Mouse (Mus musculus) ES-E14 (cell line): ENCODE data around the gene Bcl11b. TPM values are rescaled to one million over a fixed set of nuclear protein-coding genes. Genes with fewer than 3 reads are reported as not detected.

ENCODE experiments used
- DNase-seq: peaks from one replicate; pipeline ENCODE4 v3.0.0-alpha.2; 2013; ENCODE audit warnings: low read depth, low spot score
- H3K27ac ChIP-seq: 2 replicates; pipeline ENCODE4 v1.5.1; 2012; ENCODE audit warnings: low read depth, mild to moderate bottlenecking, low read length, moderate library complexity, mixed read lengths; ENCODE audit not compliant: poor library complexity, insufficient read depth, severe bottlenecking
- H3K36me3 ChIP-seq: 2 replicates; pipeline ENCODE4 v1.6.1; 2012; ENCODE audit warnings: mild to moderate bottlenecking, low read length, moderate library complexity, mixed read lengths; ENCODE audit not compliant: control insufficient read depth, poor library complexity, insufficient read depth, severe bottlenecking
- H3K4me1 ChIP-seq, 2 experiments: fragments of 150-350 bp in 1 of 2; sonication (generic) in 1 of 2; 2 replicates each; pipeline ENCODE4 v1.6.1; 2012; ENCODE audit warnings: low read length in 2 of 2, mild to moderate bottlenecking in 1 of 2, mixed read lengths in 1 of 2; ENCODE audit not compliant: control insufficient read depth in 2 of 2, insufficient read depth in 2 of 2, poor library complexity in 1 of 2
- H3K4me3 ChIP-seq, 2 experiments: fragments of 150-350 bp in 1 of 2; sonication (generic) in 1 of 2; 2 replicates each; pipeline ENCODE4 v1.5.1; 2012; ENCODE audit warnings: low read length in 2 of 2, low read depth in 1 of 2, mild to moderate bottlenecking in 1 of 2, mixed read lengths in 1 of 2; ENCODE audit not compliant: insufficient read depth in 1 of 2, poor library complexity in 1 of 2, severe bottlenecking in 1 of 2
- H3K9ac ChIP-seq: 2 replicates; pipeline ENCODE4 v1.6.1; 2012; ENCODE audit warnings: low read depth, mild to moderate bottlenecking, low read length, mixed read lengths; ENCODE audit not compliant: poor library complexity, insufficient read depth, severe bottlenecking
- H3K9me3 ChIP-seq: fragments of 150-350 bp; sonication (generic); 2 replicates; pipeline ENCODE4 v1.6.1; 2012; ENCODE audit warnings: low read depth, mild to moderate bottlenecking, low read length; ENCODE audit not compliant: control insufficient read depth, insufficient read depth
- CHD2 ChIP-seq: IDR thresholded peaks from 2 replicates; pipeline ENCODE4 v1.6.1; 2014; ENCODE audit warnings: mild to moderate bottlenecking, low read depth, low read length, inconsistent platforms
- HCFC1 ChIP-seq: IDR thresholded peaks from 2 replicates; pipeline ENCODE4 v1.6.1; 2012; ENCODE audit warnings: low read length, inconsistent platforms, borderline replicate concordance; ENCODE audit not compliant: insufficient read depth
- MAFK ChIP-seq: IDR thresholded peaks from 2 replicates; pipeline ENCODE4 v1.6.1; 2014; ENCODE audit warnings: mild to moderate bottlenecking, low read depth, low read length, inconsistent platforms; ENCODE audit not compliant: insufficient read depth
- ZC3H11A ChIP-seq: IDR thresholded peaks from 2 replicates; pipeline ENCODE4 v1.6.1; 2012; ENCODE audit warnings: low read depth, mild to moderate bottlenecking, inconsistent platforms, low read length, borderline replicate concordance
- ZNF384 ChIP-seq: IDR thresholded peaks from 2 replicates; pipeline ENCODE4 v1.6.1; 2012; ENCODE audit warnings: low read depth, low read length, inconsistent platforms
- in situ Hi-C, 2 experiments: fragments of 600-800 bp; cut with MboI; formaldehyde crosslinking; loops; one replicate each; pipeline ENCODE4 v1.15.1; 2025; ENCODE audit warnings: low sequenced_read_pairs in 2 of 2, inconsistent platforms in 1 of 2; ENCODE audit not compliant: unreplicated experiment in 2 of 2
- total RNA-seq: library from RNA; depleted of rRNA; stranded (reverse); fragments of 300-350 nt; gene quantifications from 2 replicates; pipeline ENCODE4 v1.2.3, GENCODE M21; 2012

Bcl11b gene
- total RNA-seq, 1 experiment: 0.85 TPM

GRCm38 (mm10) chr12:108001652-108002340 lies 1.6 kb downstream of the Bcl11b start:
- no peak overlapping the region for H3K27ac ChIP-seq
- H3K36me3 ChIP-seq: no peaks in the 10 kb centered on the region
- in situ Hi-C loops: no loop called here
- DNase-seq: no peak
- H3K4me3 ChIP-seq: peak overlapping the region in 1 of 2 experiments; percentile 67; a peak in 2 of 4 replicates
- TF ChIP-seq HCFC1 (no peak), CHD2 (no peak), ZNF384 (no peak), MAFK (no peak), ZC3H11A (no peak)
- 0 out of 4 replicates have a peak, but pooled peaks cover 0 to 2% of the 10 kb centered on the region in 2 experiments for H3K4me1 ChIP-seq
- H3K9ac ChIP-seq: no peak overlapping the region
- no peaks in the 10 kb centered on the region for H3K9me3 ChIP-seq

- no peaks in the 10 kb centered on the region for H3K36me3 ChIP-seq
- no peak overlapping the region for H3K27ac ChIP-seq
- no peak for TF ChIP-seq CHD2
- TF ChIP-seq MAFK: no peak
- TF ChIP-seq HCFC1: no peak
- no peak for TF ChIP-seq ZNF384
- no peak for TF ChIP-seq ZC3H11A
- in situ Hi-C loops: no loop called here
- DNase-seq: no peak
- H3K4me1 ChIP-seq: 0 out of 4 replicates have a peak, but pooled peaks cover 0 to 2% of the 10 kb centered on the region in 2 experiments
- H3K9ac ChIP-seq: no peak overlapping the region
- no peak overlapping the region for H3K4me3 ChIP-seq
- no peaks in the 10 kb centered on the region for H3K9me3 ChIP-seq
These were observed 2.7 kb downstream of the Bcl11b start for GRCm38 (mm10) chr12:108000715-108001080.

GRCm38 (mm10) chr12:107999751-108000714 lies 3.4 kb downstream of the Bcl11b start:
- Histone ChIP-seq H3K9ac (no peak overlapping the region), H3K9me3 (no peaks in the 10 kb centered on the region), H3K27ac (no peak overlapping the region), H3K4me1 (0 out of 4 replicates have a peak, but pooled peaks cover 0 to 2% of the 10 kb centered on the region in 2 experiments), H3K36me3 (no peaks in the 10 kb centered on the region), H3K4me3 (no peak overlapping the region)
- TF ChIP-seq CHD2 (no peak), MAFK (no peak), ZNF384 (no peak), ZC3H11A (no peak), HCFC1 (no peak)
- no peak for DNase-seq
- in situ Hi-C loops: loop anchor here in 1 of 2 experiments (10.0 kb wide), 1 partner anchor 1035 kb away; no protein-coding TSS in a partner anchor

- no peaks in the 10 kb centered on the region for H3K36me3 ChIP-seq
- no peak overlapping the region for H3K9ac ChIP-seq
- no peaks in the 10 kb centered on the region for H3K4me1 ChIP-seq
- no peak overlapping the region for H3K4me3 ChIP-seq
- H3K27ac ChIP-seq: no peak overlapping the region
- no peak for DNase-seq
- TF ChIP-seq ZNF384 (no peak), ZC3H11A (peak; percentile 95)
- H3K9me3 ChIP-seq: no peaks in the 10 kb centered on the region
- in situ Hi-C loops: loop anchor here in 1 of 2 experiments (10.0 kb wide), 1 partner anchor 1034 kb away; no protein-coding TSS in a partner anchor
These were observed 4.7 kb downstream of the Bcl11b start for GRCm38 (mm10) chr12:107998746-107999145.
